In genomic region chr17:24207768-24208640, GRCm38 (mm10) we compare ENCODE assay signal across 8 mouse cellular contexts. TPM values are rescaled to one million over a fixed set of nuclear protein-coding genes. Genes with fewer than 3 reads are reported as not detected.
DNase-seq lines count a peak whose midpoint lies in the region; ATAC-seq and TF ChIP-seq lines count a peak whose summit lies in the region.

No protein-coding gene starts in this region.

- DNase-seq in kidney, postnatal 0 days (ENCODE audit: low spot score), result no peak
- DNase-seq in kidney, postnatal 14 days, result no peak
- no peak for DNase-seq in hindbrain, postnatal 0 days (ENCODE audit: low spot score)
- DNase-seq in midbrain, postnatal 0 days (ENCODE audit: low spot score), result peak; percentile 48
- DNase-seq in spleen, postnatal 36 days (ENCODE audit: low spot score in 2 of 2), result no peak
- no peak for DNase-seq in kidney, postnatal 10 days
- no peak for DNase-seq in testis, postnatal 10 days (ENCODE audit: low spot score)

- no peak overlapping the region for H3K27ac ChIP-seq in kidney, postnatal 0 days
- peak overlapping the region; percentile 93 for H3K27ac ChIP-seq in embryonic facial prominence, embryonic 15.5 days (replicated peaks)
- peak overlapping the region; percentile 81; the same call in 1 of the 2 replicates for H3K27ac ChIP-seq in hindbrain, postnatal 0 days
- H3K27ac ChIP-seq in midbrain, postnatal 0 days (ENCODE audit: low read depth, low read length), result peak overlapping the region; percentile 40

- H3K9me3 ChIP-seq in kidney, postnatal 0 days (replicated peaks; ENCODE audit: low read length), result no peaks in the 10 kb centered on the region
- no peaks in the 10 kb centered on the region for H3K9me3 ChIP-seq in embryonic facial prominence, embryonic 15.5 days (replicated peaks)
- H3K9me3 ChIP-seq in hindbrain, postnatal 0 days (ENCODE audit: low read length), result no peaks in the 10 kb centered on the region
- H3K9me3 ChIP-seq in midbrain, postnatal 0 days (ENCODE audit: low read length), result no peaks in the 10 kb centered on the region

- no peak for ATAC-seq in kidney, postnatal 0 days (replicated peaks; ENCODE audit: low FRiP score, low read depth)
- ATAC-seq in embryonic facial prominence, embryonic 15.5 days (ENCODE audit: insufficient number of reproducible peaks, low FRiP score, low TSS enrichment, low read depth), result no peak
- no peak for ATAC-seq in hindbrain, postnatal 0 days
- no peak for ATAC-seq in midbrain, postnatal 0 days (ENCODE audit: low FRiP score)

- H3K4me1 ChIP-seq in kidney, postnatal 0 days (replicated peaks; ENCODE audit: insufficient read depth, low read length), result peaks cover 37% of the 10 kb centered on the region
- H3K4me1 ChIP-seq in embryonic facial prominence, embryonic 15.5 days, result peaks cover 96% of the 10 kb centered on the region
- peaks cover 77% of the 10 kb centered on the region for H3K4me1 ChIP-seq in hindbrain, postnatal 0 days (ENCODE audit: insufficient read depth, low read length)
- peaks cover 60% of the 10 kb centered on the region for H3K4me1 ChIP-seq in midbrain, postnatal 0 days (ENCODE audit: insufficient read depth, low read length)

- WGBS in kidney, postnatal 0 days, result 70% methylated on average over 34 of the region's 34 CpGs
- 48% methylated on average over 34 of the region's 34 CpGs for WGBS in embryonic facial prominence, embryonic 15.5 days
- 55% methylated on average over 34 of the region's 34 CpGs for WGBS in hindbrain, postnatal 0 days
- WGBS in midbrain, postnatal 0 days, result 59% methylated on average over 34 of the region's 34 CpGs

- peak overlapping the region; percentile 42 for H3K4me3 ChIP-seq in kidney, postnatal 0 days (replicated peaks; ENCODE audit: low read depth, low read length)
- peak overlapping the region; percentile 72 for H3K4me3 ChIP-seq in embryonic facial prominence, embryonic 15.5 days (replicated peaks)
- H3K4me3 ChIP-seq in hindbrain, postnatal 0 days (ENCODE audit: low read length), result peak overlapping the region; percentile 44
- H3K4me3 ChIP-seq in midbrain, postnatal 0 days (ENCODE audit: low read depth, low read length), result peak overlapping the region; percentile 38

- H3K4me2 ChIP-seq in kidney, postnatal 0 days (ENCODE audit: low read length), result peak overlapping the region; percentile 87
- peak overlapping the region; percentile 90 for H3K4me2 ChIP-seq in embryonic facial prominence, embryonic 15.5 days (replicated peaks)
- H3K4me2 ChIP-seq in hindbrain, postnatal 0 days (ENCODE audit: low read depth, low read length), result peak overlapping the region; percentile 93
- H3K4me2 ChIP-seq in midbrain, postnatal 0 days (ENCODE audit: low read depth, low read length, poor library complexity, severe bottlenecking), result peak overlapping the region; percentile 79

- peaks cover 3% of the 10 kb centered on the region; the same call in 1 of the 2 replicates for H3K27me3 ChIP-seq in kidney, postnatal 0 days (ENCODE audit: insufficient read depth, low read length)
- H3K27me3 ChIP-seq in embryonic facial prominence, embryonic 15.5 days, result no peaks in the 10 kb centered on the region
- no peaks in the 10 kb centered on the region for H3K27me3 ChIP-seq in hindbrain, postnatal 0 days (ENCODE audit: insufficient read depth, low read length)
- no peaks in the 10 kb centered on the region for H3K27me3 ChIP-seq in midbrain, postnatal 0 days (ENCODE audit: insufficient read depth, low read length)

- no peaks in the 10 kb centered on the region for H3K36me3 ChIP-seq in kidney, postnatal 0 days (ENCODE audit: insufficient read depth, low read length)
- H3K36me3 ChIP-seq in embryonic facial prominence, embryonic 15.5 days, result no peaks in the 10 kb centered on the region
- no peaks in the 10 kb centered on the region for H3K36me3 ChIP-seq in hindbrain, postnatal 0 days (ENCODE audit: insufficient read depth, low read length)
- no peaks in the 10 kb centered on the region for H3K36me3 ChIP-seq in midbrain, postnatal 0 days (ENCODE audit: insufficient read depth, low read length)

- TF ChIP-seq CTCF in kidney, postnatal 0 days (IDR thresholded peaks at IDR 0.05; ENCODE audit: low read depth), result no peak
- TF ChIP-seq CTCF in hindbrain, postnatal 0 days (IDR thresholded peaks at IDR 0.05; ENCODE audit: low read depth), result no peak
- no peak for TF ChIP-seq CTCF in midbrain, postnatal 0 days (IDR thresholded peaks at IDR 0.05)

- H3K9ac ChIP-seq in kidney, postnatal 0 days (ENCODE audit: low read depth, low read length), result peak overlapping the region; percentile 72; the same call in 1 of the 2 replicates
- peak overlapping the region; percentile 58 for H3K9ac ChIP-seq in embryonic facial prominence, embryonic 15.5 days
- peak overlapping the region; percentile 76; the same call in 1 of the 2 replicates for H3K9ac ChIP-seq in hindbrain, postnatal 0 days (replicated peaks; ENCODE audit: low read length)
- peak overlapping the region; percentile 72 for H3K9ac ChIP-seq in midbrain, postnatal 0 days (replicated peaks; ENCODE audit: low read length, poor library complexity, severe bottlenecking)

RNA-seq across cellular contexts. Expression of gene Ntn3, which starts 1.3 kb away (rescaled TPM):
- 2.7 and 4.0 TPM in 2 replicates for polyA plus RNA-seq in kidney, postnatal 0 days (2015; fragmentation: Nextera tagmentation; extraction: Ambion mirVana)
- 10.5 and 11.0 TPM in 2 replicates for polyA plus RNA-seq in embryonic facial prominence, embryonic 15.5 days (2015; fragmentation: Nextera tagmentation; extraction: Ambion mirVana)
- 26.9 and 32.5 TPM in 2 replicates for total RNA-seq in hindbrain, postnatal 0 days (2014; rRNA removed)
- 4.1 and 4.3 TPM in 2 replicates for polyA plus RNA-seq in hindbrain, postnatal 0 days (2015; fragmentation: Nextera tagmentation; extraction: Ambion mirVana)
- 19.4 and 23.6 TPM in 2 replicates for total RNA-seq in midbrain, postnatal 0 days (2014; rRNA removed)
- polyA plus RNA-seq in midbrain, postnatal 0 days (2015; fragmentation: Nextera tagmentation; extraction: Ambion mirVana), result 4.0 and 4.3 TPM in 2 replicates

RNA-seq across cellular contexts. Expression of gene Tbc1d24, which starts 2.6 kb away (rescaled TPM):
- polyA plus RNA-seq in kidney, postnatal 0 days (2015; fragmentation: Nextera tagmentation; extraction: Ambion mirVana), result 2.3 and 2.5 TPM in 2 replicates
- polyA plus RNA-seq in embryonic facial prominence, embryonic 15.5 days (2015; fragmentation: Nextera tagmentation; extraction: Ambion mirVana), result 5.5 and 8.6 TPM in 2 replicates
- total RNA-seq in hindbrain, postnatal 0 days (2014; rRNA removed), result 145 and 151 TPM in 2 replicates
- polyA plus RNA-seq in hindbrain, postnatal 0 days (2015; fragmentation: Nextera tagmentation; extraction: Ambion mirVana), result 21.1 and 22.8 TPM in 2 replicates
- 146 and 168 TPM in 2 replicates for total RNA-seq in midbrain, postnatal 0 days (2014; rRNA removed)
- polyA plus RNA-seq in midbrain, postnatal 0 days (2015; fragmentation: Nextera tagmentation; extraction: Ambion mirVana), result 27.4 and 27.6 TPM in 2 replicates

RNA-seq across cellular contexts. Expression of gene Tedc2, which starts 12.6 kb away (rescaled TPM):
- 6.1 and 6.7 TPM in 2 replicates for polyA plus RNA-seq in kidney, postnatal 0 days (2015; fragmentation: Nextera tagmentation; extraction: Ambion mirVana)
- 11.6 and 13.0 TPM in 2 replicates for polyA plus RNA-seq in embryonic facial prominence, embryonic 15.5 days (2015; fragmentation: Nextera tagmentation; extraction: Ambion mirVana)
- total RNA-seq in hindbrain, postnatal 0 days (2014; rRNA removed), result 18.5 and 19.3 TPM in 2 replicates
- 9.8 and 10.2 TPM in 2 replicates for polyA plus RNA-seq in hindbrain, postnatal 0 days (2015; fragmentation: Nextera tagmentation; extraction: Ambion mirVana)
- total RNA-seq in midbrain, postnatal 0 days (2014; rRNA removed), result 17.4 and 17.9 TPM in 2 replicates
- polyA plus RNA-seq in midbrain, postnatal 0 days (2015; fragmentation: Nextera tagmentation; extraction: Ambion mirVana), result 9.0 and 11.1 TPM in 2 replicates

RNA-seq across cellular contexts. Expression of gene Atp6v0c, which starts 38.5 kb away (rescaled TPM):
- polyA plus RNA-seq in kidney, postnatal 0 days (2015; fragmentation: Nextera tagmentation; extraction: Ambion mirVana), result 974 and 1,011 TPM in 2 replicates
- polyA plus RNA-seq in embryonic facial prominence, embryonic 15.5 days (2015; fragmentation: Nextera tagmentation; extraction: Ambion mirVana), result 539 and 547 TPM in 2 replicates
- 780 and 854 TPM in 2 replicates for total RNA-seq in hindbrain, postnatal 0 days (2014; rRNA removed)
- 2,172 and 2,275 TPM in 2 replicates for polyA plus RNA-seq in hindbrain, postnatal 0 days (2015; fragmentation: Nextera tagmentation; extraction: Ambion mirVana)
- 730 and 771 TPM in 2 replicates for total RNA-seq in midbrain, postnatal 0 days (2014; rRNA removed)
- polyA plus RNA-seq in midbrain, postnatal 0 days (2015; fragmentation: Nextera tagmentation; extraction: Ambion mirVana), result 2,426 and 2,595 TPM in 2 replicates

RNA-seq across cellular contexts. Expression of gene Ccnf, which starts 43.3 kb away (rescaled TPM):
- 18.3 and 23.2 TPM in 2 replicates for polyA plus RNA-seq in kidney, postnatal 0 days (2015; fragmentation: Nextera tagmentation; extraction: Ambion mirVana)
- polyA plus RNA-seq in embryonic facial prominence, embryonic 15.5 days (2015; fragmentation: Nextera tagmentation; extraction: Ambion mirVana), result 42.7 and 47.2 TPM in 2 replicates
- total RNA-seq in hindbrain, postnatal 0 days (2014; rRNA removed), result 6.8 and 10.2 TPM in 2 replicates
- 7.1 and 7.6 TPM in 2 replicates for polyA plus RNA-seq in hindbrain, postnatal 0 days (2015; fragmentation: Nextera tagmentation; extraction: Ambion mirVana)
- 6.2 and 6.7 TPM in 2 replicates for total RNA-seq in midbrain, postnatal 0 days (2014; rRNA removed)
- 5.0 and 5.3 TPM in 2 replicates for polyA plus RNA-seq in midbrain, postnatal 0 days (2015; fragmentation: Nextera tagmentation; extraction: Ambion mirVana)
